Mouse (Mus musculus) spleen, adult 12 weeks (tissue): ENCODE measurements at regions not wholly inside any gene's neighbourhood (a gene's known extent, or its start where the extent isn't known, plus 50 kb on each side); places are given as distances from the start of the nearest gene placed in this dataset.

Experiments used
- DNase-seq: peaks from one replicate; pipeline ENCODE4 v3.0.0; 2022; ENCODE audit warnings: low spot score

GRCm38 (mm10) chr2:61527127-61527526 lies 51.3 kb upstream of the Tank start:
- DNase-seq, result no peak

- no peak for DNase-seq
Measured at GRCm38 (mm10) chr2:61524060-61524734, 54.2 kb upstream of the Tank start.

- DNase-seq, result no peak
Measured at GRCm38 (mm10) chr2:61514445-61515123, 63.8 kb upstream of the Tank start.

- DNase-seq, result peak; percentile 41
Measured at GRCm38 (mm10) chr2:61513787-61514444, 64.5 kb upstream of the Tank start.

GRCm38 (mm10) chr2:61503594-61503993 lies 74.8 kb upstream of the Tank start:
- no peak for DNase-seq

- no peak for DNase-seq
Measured at GRCm38 (mm10) chr2:61501922-61502321, 76.5 kb upstream of the Tank start.

- no peak for DNase-seq
Measured at GRCm38 (mm10) chr2:61499266-61499665, 79.1 kb upstream of the Tank start.

- no peak for DNase-seq
Measured at GRCm38 (mm10) chr2:61497930-61498329, 80.5 kb upstream of the Tank start.

- DNase-seq, result no peak
Measured at GRCm38 (mm10) chr2:61496968-61497367, 81.4 kb upstream of the Tank start.

GRCm38 (mm10) chr2:61493918-61494712 lies 84.3 kb upstream of the Tank start:
- DNase-seq, result peak; percentile 51

- DNase-seq, result peak; percentile 44
Measured at GRCm38 (mm10) chr2:61492043-61492743, 86.2 kb upstream of the Tank start.

- peak; percentile 12 for DNase-seq
Measured at GRCm38 (mm10) chr2:61490436-61491109, 87.8 kb upstream of the Tank start.

- no peak for DNase-seq
Measured at GRCm38 (mm10) chr2:61489762-61490161, 88.6 kb upstream of the Tank start.

- DNase-seq, result no peak
Measured at GRCm38 (mm10) chr2:61483820-61484219, 94.6 kb upstream of the Tank start.

- DNase-seq, result no peak
Measured at GRCm38 (mm10) chr2:61476648-61477047, 101.7 kb upstream of the Tank start.

- DNase-seq, result no peak
Measured at GRCm38 (mm10) chr2:61474626-61475025, 103.8 kb upstream of the Tank start.

GRCm38 (mm10) chr2:61470521-61470920 lies 107.9 kb upstream of the Tank start:
- DNase-seq, result no peak

- no peak for DNase-seq
Measured at GRCm38 (mm10) chr2:61470064-61470463, 108.3 kb upstream of the Tank start.

GRCm38 (mm10) chr2:61455902-61456301 lies 122.5 kb upstream of the Tank start:
- no peak for DNase-seq

GRCm38 (mm10) chr2:61454729-61455128 lies 123.7 kb upstream of the Tank start:
- no peak for DNase-seq

- DNase-seq, result peak; percentile 46
Measured at GRCm38 (mm10) chr2:61454311-61454728, 124.1 kb upstream of the Tank start.
